Comparison of ENCODE assay signal across 20 mouse cellular contexts in genomic region chr15:40501180-40502125, GRCm38 (mm10).
A peak's percentile ranks its signal among the peaks of the same experiment; 100 is the strongest.
DNase-seq lines count a peak whose midpoint lies in the region; ATAC-seq and TF ChIP-seq lines count a peak whose summit lies in the region.
"Had no signal": no experiment of that assay in that cellular context is flagged by ENCODE, and none has a peak within 500 bp of the region (broad histone marks: within the 10 kb centered on the region; RNA-seq: fewer than 3 reads in every experiment).

No protein-coding gene starts in this region.

- H3K27ac ChIP-seq in forebrain, embryonic 12.5 days: peak overlapping the region; percentile 38; the same call in 1 of the 2 replicates
- H3K27ac ChIP-seq in forebrain, postnatal 0 days (ENCODE audit: low read depth, low read length): no peak overlapping the region
- H3K27ac ChIP-seq in midbrain, embryonic 11.5 days (ENCODE audit: low read depth, low read length): no peak overlapping the region
- no peak overlapping the region for H3K27ac ChIP-seq in midbrain, embryonic 16.5 days (ENCODE audit: low read length)
- no peak overlapping the region for H3K27ac ChIP-seq in limb, embryonic 10.5 days
- H3K27ac ChIP-seq: embryonic facial prominence, embryonic 13.5 days; heart, embryonic 10.5 days; layer of hippocampus, adult 2 months; liver, embryonic 13.5 days had no signal

- H3K27me3 ChIP-seq in forebrain, embryonic 12.5 days: no peaks in the 10 kb centered on the region
- H3K27me3 ChIP-seq in forebrain, postnatal 0 days (ENCODE audit: insufficient read depth, low read length): no peaks in the 10 kb centered on the region
- no peaks in the 10 kb centered on the region for H3K27me3 ChIP-seq in midbrain, embryonic 11.5 days (ENCODE audit: control insufficient read depth, insufficient read depth, low read length)
- no peaks in the 10 kb centered on the region for H3K27me3 ChIP-seq in midbrain, embryonic 16.5 days (ENCODE audit: control insufficient read depth, insufficient read depth, low read depth, low read length)
- 0 out of 2 replicates have a peak, but pooled peaks cover 4% of the 10 kb centered on the region for H3K27me3 ChIP-seq in limb, embryonic 10.5 days (ENCODE audit: low read depth, poor library complexity, severe bottlenecking)
- H3K27me3 ChIP-seq: embryonic facial prominence, embryonic 13.5 days; liver, embryonic 13.5 days had no signal

- H3K9ac ChIP-seq in forebrain, embryonic 12.5 days: no peak overlapping the region
- H3K9ac ChIP-seq in forebrain, postnatal 0 days: no peak overlapping the region
- H3K9ac ChIP-seq in midbrain, embryonic 11.5 days (ENCODE audit: low read length): no peak overlapping the region
- H3K9ac ChIP-seq in midbrain, embryonic 16.5 days (ENCODE audit: low read depth, low read length): no peak overlapping the region
- H3K9ac ChIP-seq: embryonic facial prominence, embryonic 13.5 days; liver, embryonic 13.5 days had no signal

- H3K4me2 ChIP-seq in forebrain, embryonic 12.5 days: no peak overlapping the region
- H3K4me2 ChIP-seq in forebrain, postnatal 0 days (ENCODE audit: low read depth): no peak overlapping the region
- no peak overlapping the region for H3K4me2 ChIP-seq in midbrain, embryonic 11.5 days
- H3K4me2 ChIP-seq in midbrain, embryonic 16.5 days (ENCODE audit: low read length): no peak overlapping the region
- H3K4me2 ChIP-seq: embryonic facial prominence, embryonic 13.5 days; liver, embryonic 13.5 days had no signal

- no peaks in the 10 kb centered on the region for H3K9me3 ChIP-seq in forebrain, embryonic 12.5 days
- no peaks in the 10 kb centered on the region for H3K9me3 ChIP-seq in forebrain, postnatal 0 days (ENCODE audit: low read length)
- H3K9me3 ChIP-seq in midbrain, embryonic 11.5 days (ENCODE audit: control insufficient read depth, low read length): no peaks in the 10 kb centered on the region
- no peaks in the 10 kb centered on the region for H3K9me3 ChIP-seq in midbrain, embryonic 16.5 days (replicated peaks; ENCODE audit: control insufficient read depth, low read length, poor library complexity, severe bottlenecking)
- H3K9me3 ChIP-seq in limb, embryonic 10.5 days (replicated peaks): no peaks in the 10 kb centered on the region
- H3K9me3 ChIP-seq: embryonic facial prominence, embryonic 13.5 days; G1E; heart, embryonic 10.5 days; liver, embryonic 13.5 days had no signal

- intact Hi-C loops in left cerebral cortex, postnatal 36 days (cut with DNase I): no loop called here

- H3K4me3 ChIP-seq in forebrain, embryonic 12.5 days (replicated peaks): no peak overlapping the region
- H3K4me3 ChIP-seq in forebrain, postnatal 0 days (ENCODE audit: low read depth, low read length): no peak overlapping the region
- no peak overlapping the region for H3K4me3 ChIP-seq in midbrain, embryonic 11.5 days (ENCODE audit: low read depth, low read length)
- H3K4me3 ChIP-seq in midbrain, embryonic 16.5 days (ENCODE audit: low read depth, low read length): no peak overlapping the region
- no peak overlapping the region for H3K4me3 ChIP-seq in limb, embryonic 10.5 days
- H3K4me3 ChIP-seq: embryonic facial prominence, embryonic 13.5 days; heart, embryonic 10.5 days; layer of hippocampus, adult 2 months; liver, embryonic 13.5 days had no signal

- H3K36me3 ChIP-seq in forebrain, embryonic 12.5 days (replicated peaks): no peaks in the 10 kb centered on the region
- H3K36me3 ChIP-seq in forebrain, postnatal 0 days (ENCODE audit: insufficient read depth): no peaks in the 10 kb centered on the region
- H3K36me3 ChIP-seq in midbrain, embryonic 11.5 days (ENCODE audit: control insufficient read depth, insufficient read depth, low read length): no peaks in the 10 kb centered on the region
- H3K36me3 ChIP-seq in midbrain, embryonic 16.5 days (ENCODE audit: control insufficient read depth, insufficient read depth, low read length): no peaks in the 10 kb centered on the region
- H3K36me3 ChIP-seq in limb, embryonic 10.5 days: no peaks in the 10 kb centered on the region
- H3K36me3 ChIP-seq: embryonic facial prominence, embryonic 13.5 days; G1E; heart, embryonic 10.5 days; liver, embryonic 13.5 days had no signal

- 48% methylated on average over 11 of the region's 11 CpGs for WGBS in forebrain, embryonic 12.5 days
- 38% methylated on average over 11 of the region's 11 CpGs for WGBS in forebrain, postnatal 0 days
- WGBS in midbrain, embryonic 11.5 days: 62% methylated on average over 11 of the region's 11 CpGs
- 44% methylated on average over 11 of the region's 11 CpGs for WGBS in midbrain, embryonic 16.5 days
- 59% methylated on average over 11 of the region's 11 CpGs for WGBS in limb, embryonic 10.5 days

- no peak for ATAC-seq in forebrain, embryonic 12.5 days (ENCODE audit: low FRiP score)
- no peak for ATAC-seq in forebrain, postnatal 0 days
- peak; percentile 35; the same call in 1 of the 2 replicates for ATAC-seq in midbrain, embryonic 11.5 days (ENCODE audit: low FRiP score)
- ATAC-seq in midbrain, embryonic 16.5 days: no peak; the same call in 1 of the 2 replicates
- ATAC-seq: forebrain, embryonic 16.5 days had no signal

- TF ChIP-seq CTCF in forebrain, postnatal 0 days (IDR thresholded peaks at IDR 0.05; ENCODE audit: low read depth): no peak

- H3K4me1 ChIP-seq in forebrain, embryonic 12.5 days: peaks cover 4% of the 10 kb centered on the region; the same call in 1 of the 2 replicates
- H3K4me1 ChIP-seq in forebrain, postnatal 0 days (ENCODE audit: insufficient read depth): no peaks in the 10 kb centered on the region
- no peaks in the 10 kb centered on the region for H3K4me1 ChIP-seq in midbrain, embryonic 11.5 days (ENCODE audit: control insufficient read depth, insufficient read depth, low read length)
- H3K4me1 ChIP-seq in midbrain, embryonic 16.5 days (ENCODE audit: control insufficient read depth, insufficient read depth, low read length): peaks cover 3% of the 10 kb centered on the region
- H3K4me1 ChIP-seq in limb, embryonic 10.5 days: peaks cover 9% of the 10 kb centered on the region
- H3K4me1 ChIP-seq: embryonic facial prominence, embryonic 13.5 days; heart, embryonic 10.5 days; liver, embryonic 13.5 days had no signal

- DNase-seq in forebrain, postnatal 0 days: no peak
- DNase-seq in midbrain, embryonic 11.5 days (ENCODE audit: low spot score, missing footprints): no peak
- peak; percentile 8 for DNase-seq in adipocyte (ENCODE audit: low spot score)
- peak; percentile 32 for DNase-seq in limb, embryonic 10.5 days (ENCODE audit: low spot score)
- no peak for DNase-seq in left cerebral cortex, postnatal 36 days (ENCODE audit: low spot score in 2 of 2)
- DNase-seq in lung, postnatal 4 days: no peak
- DNase-seq: cerebellum, adult 2 months; kidney, adult 2 months; kidney, postnatal 14 days; left cerebral cortex, postnatal 4 days; liver, embryonic 13.5 days; right cerebral cortex, postnatal 4 days; thymus, postnatal 14 days had no signal

Comparison
In these comparisons a context has a peak if more than half of its experiments do, and no peak if none do; other contexts are left out.
1. DNase-seq: peak in adipocyte (single experiment) and limb, embryonic 10.5 days (single experiment); none in forebrain, postnatal 0 days (single experiment), midbrain, embryonic 11.5 days (single experiment), left cerebral cortex, postnatal 36 days (0 of 2) and lung, postnatal 4 days (0 of 2).